Mouse (Mus musculus): ENCODE results near the gene Chst5. TPM values are rescaled to one million over a fixed set of nuclear protein-coding genes. Genes with fewer than 3 reads are reported as not detected.

Gene Chst5
- polyA plus RNA-seq, 1 experiment from 2014 or later, result 3.2 TPM

Other genes starting within 250 kb of the Chst5 start
- gene Ctrb1, start 219.4 kb downstream of the Chst5 start, polyA plus RNA-seq (2014; fragmentation: Nextera tagmentation; extraction: Ambion mirVana), result not detected in 2 replicates
- 47.6 and 56.4 TPM in 2 replicates for gene Bcar1, start 166.6 kb downstream of the Chst5 start, polyA plus RNA-seq (2014; fragmentation: Nextera tagmentation; extraction: Ambion mirVana)
- gene Cfdp1, start 56.2 kb downstream of the Chst5 start, polyA plus RNA-seq (2014; fragmentation: Nextera tagmentation; extraction: Ambion mirVana), result 177 and 178 TPM in 2 replicates
- gene Tmem170, start 33.7 kb downstream of the Chst5 start, polyA plus RNA-seq (2014; fragmentation: Nextera tagmentation; extraction: Ambion mirVana), result 3.8 and 4.6 TPM in 2 replicates
- 14.8 and 15.6 TPM in 2 replicates for gene Tmem231, start 23.4 kb upstream of the Chst5 start, polyA plus RNA-seq (2014; fragmentation: Nextera tagmentation; extraction: Ambion mirVana)
- 486 and 487 TPM in 2 replicates for gene Gabarapl2, start 30.3 kb upstream of the Chst5 start, polyA plus RNA-seq (2014; fragmentation: Nextera tagmentation; extraction: Ambion mirVana)
- 7.2 and 8.5 TPM in 2 replicates for gene Adat1, start 81.9 kb upstream of the Chst5 start, polyA plus RNA-seq (2014; fragmentation: Nextera tagmentation; extraction: Ambion mirVana)
- gene Kars, start 100.9 kb upstream of the Chst5 start, polyA plus RNA-seq (2014; fragmentation: Nextera tagmentation; extraction: Ambion mirVana), result 186 and 197 TPM in 2 replicates
- 65.2 and 67.0 TPM in 2 replicates for gene Terf2ip, start 101.0 kb upstream of the Chst5 start, polyA plus RNA-seq (2014; fragmentation: Nextera tagmentation; extraction: Ambion mirVana)
- 0.23 and 1.7 TPM in 2 replicates for gene Gm6793, start 104.6 kb upstream of the Chst5 start, polyA plus RNA-seq (2014; fragmentation: Nextera tagmentation; extraction: Ambion mirVana)

Measured in neural tube, embryonic 14.5 days (tissue).